Mouse (Mus musculus) embryo, embryonic 11.5 days (tissue): ENCODE measurements at regions not wholly inside any gene's neighbourhood (a gene's known extent, or its start where the extent isn't known, plus 50 kb on each side); places are given as distances from the start of the nearest gene placed in this dataset.

ENCODE experiments used
- DNase-seq: peaks from one replicate; pipeline ENCODE4 v3.0.0-alpha.2; 2012; ENCODE audit warnings: low read depth, low spot score

GRCm38 (mm10) chr1:107908236-107909063 lies 318.6 kb downstream of the Serpinb8 start:
- DNase-seq, result no peak

GRCm38 (mm10) chr1:107914671-107915590 lies 325.1 kb downstream of the Serpinb8 start:
- no peak for DNase-seq

GRCm38 (mm10) chr1:107917037-107917436 lies 327.2 kb downstream of the Serpinb8 start:
- no peak for DNase-seq

GRCm38 (mm10) chr1:107941601-107942270 lies 351.9 kb downstream of the Serpinb8 start:
- DNase-seq, result peak; percentile 2

- no peak for DNase-seq
Observed at GRCm38 (mm10) chr1:107946204-107946939, 356.6 kb downstream of the Serpinb8 start.

GRCm38 (mm10) chr1:107950396-107950795 lies 360.6 kb downstream of the Serpinb8 start:
- DNase-seq, result no peak

GRCm38 (mm10) chr1:107961009-107961408 lies 371.2 kb downstream of the Serpinb8 start:
- DNase-seq, result no peak

GRCm38 (mm10) chr1:107975626-107976335 lies 386.0 kb downstream of the Serpinb8 start:
- no peak for DNase-seq

GRCm38 (mm10) chr1:107977686-107978085 lies 387.9 kb downstream of the Serpinb8 start:
- no peak for DNase-seq

- no peak for DNase-seq
Observed at GRCm38 (mm10) chr1:107978411-107978810, 388.6 kb downstream of the Serpinb8 start.

- DNase-seq, result no peak
Observed at GRCm38 (mm10) chr1:107985646-107986045, 395.8 kb downstream of the Serpinb8 start.

- DNase-seq, result no peak
Observed at GRCm38 (mm10) chr1:107988076-107988475, 398.3 kb downstream of the Serpinb8 start.

GRCm38 (mm10) chr1:107993013-107993412 lies 403.2 kb downstream of the Serpinb8 start:
- DNase-seq, result no peak

- DNase-seq, result no peak
Observed at GRCm38 (mm10) chr1:108023721-108024353, 434.0 kb downstream of the Serpinb8 start.

- no peak for DNase-seq
Observed at GRCm38 (mm10) chr1:108024705-108025104, 434.9 kb downstream of the Serpinb8 start.

GRCm38 (mm10) chr1:108026461-108026860 lies 436.7 kb downstream of the Serpinb8 start:
- DNase-seq, result no peak

GRCm38 (mm10) chr1:108046194-108046593 lies 456.4 kb downstream of the Serpinb8 start:
- no peak for DNase-seq

GRCm38 (mm10) chr1:108046857-108047714 lies 457.3 kb downstream of the Serpinb8 start:
- no peak for DNase-seq

- DNase-seq, result no peak
Observed at GRCm38 (mm10) chr1:108094622-108095021, 504.8 kb downstream of the Serpinb8 start.
